Mouse (Mus musculus) lung, postnatal 4 days (tissue): ENCODE measurements at regions not wholly inside any gene's neighbourhood (a gene's known extent, or its start where the extent isn't known, plus 50 kb on each side); places are given as distances from the start of the nearest gene placed in this dataset.
"Not testable (repeated sequence)": the region's sequence is repeated elsewhere in the genome, so short reads cannot be mapped to it uniquely, and the experiment has no call there.

Experiments used
- DNase-seq, 2 experiments: peaks; one replicate each; pipeline ENCODE4 v3.0.0; 2021

DNA sequence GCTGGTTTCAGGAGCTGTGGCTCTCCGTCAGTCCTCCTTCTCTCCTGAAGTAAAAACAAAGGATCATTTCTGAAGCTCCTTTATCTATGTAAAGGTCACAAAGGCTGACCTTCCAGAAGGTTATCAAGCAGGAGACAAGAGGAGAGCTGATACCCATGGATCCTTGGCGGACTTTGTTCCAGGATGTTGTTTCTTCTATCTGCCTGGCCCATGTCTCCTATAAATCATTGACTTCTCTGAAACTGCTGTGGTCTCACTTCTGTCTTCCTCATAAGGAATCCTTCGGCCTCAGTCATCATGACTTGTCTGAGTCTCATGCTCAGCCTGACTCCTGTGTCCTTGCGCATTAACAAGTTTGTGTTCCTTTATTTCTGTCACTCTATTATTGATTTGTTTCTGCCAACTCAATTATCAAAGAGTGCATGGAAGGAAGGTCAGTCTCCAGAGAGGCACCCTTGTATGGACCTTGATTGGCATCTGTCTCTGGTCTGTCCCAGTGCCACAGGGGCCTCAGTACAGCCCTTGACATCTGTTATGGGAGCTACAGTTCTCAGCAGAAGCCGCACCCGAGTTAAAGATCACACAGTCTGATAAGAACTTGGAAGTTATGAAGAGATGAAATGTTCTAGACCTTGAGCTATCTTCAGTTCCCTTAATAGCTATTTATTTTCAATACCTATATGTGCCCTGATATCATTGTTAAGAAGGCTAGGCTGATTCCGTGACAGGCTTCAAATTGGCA, 53.2 kb upstream of the Dazl start:
- no peak for DNase-seq

DNA sequence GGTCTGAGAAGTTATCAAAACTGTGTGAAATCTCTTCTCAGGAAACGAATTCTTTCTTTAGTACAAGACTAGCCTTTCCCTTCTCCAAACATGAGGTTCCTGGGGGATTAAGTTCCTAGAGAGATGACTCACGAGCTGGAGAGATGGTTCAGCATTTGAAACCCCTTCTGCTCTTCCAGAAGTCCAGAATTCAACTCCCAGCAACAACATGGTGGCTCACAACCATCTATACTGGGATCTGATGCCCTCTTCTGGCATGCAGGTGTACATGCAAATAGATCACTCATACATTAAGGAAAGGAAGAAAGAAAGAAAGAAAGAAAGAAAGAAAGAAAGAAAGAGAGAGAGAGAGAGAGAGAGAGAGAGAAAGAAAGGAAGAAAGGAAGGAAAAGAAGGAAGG, 60.4 kb upstream of the Dazl start:
- not testable (repeated sequence) for DNase-seq

- no peak for DNase-seq
Measured at GRCm38 (mm10) chr17:50354357-50354756, 60.9 kb upstream of the Dazl start.

GRCm38 (mm10) chr17:50361657-50362233, 68.3 kb upstream of the Dazl start:
- no peak for DNase-seq

DNA sequence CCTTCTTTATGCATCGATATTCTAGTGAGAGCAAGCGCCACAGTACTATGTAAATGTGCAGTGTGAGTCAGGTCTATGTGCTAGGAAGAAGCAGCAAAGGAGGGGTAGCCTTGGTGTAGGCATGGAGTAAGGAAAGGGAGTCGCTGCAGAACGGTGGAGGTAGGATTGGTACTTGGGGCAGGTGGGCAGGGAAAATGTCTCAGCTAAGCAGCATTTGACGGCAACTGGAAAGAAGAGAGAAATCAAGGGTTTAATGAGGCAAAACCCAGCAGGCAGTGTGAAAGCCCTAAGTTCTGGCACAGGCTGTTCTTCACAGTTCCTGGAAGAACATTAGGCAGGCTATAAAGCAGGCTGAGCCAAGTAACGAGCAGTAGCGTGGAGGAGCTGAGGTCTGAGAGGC, 72.0 kb upstream of the Dazl start:
- DNase-seq, result no peak

DNA sequence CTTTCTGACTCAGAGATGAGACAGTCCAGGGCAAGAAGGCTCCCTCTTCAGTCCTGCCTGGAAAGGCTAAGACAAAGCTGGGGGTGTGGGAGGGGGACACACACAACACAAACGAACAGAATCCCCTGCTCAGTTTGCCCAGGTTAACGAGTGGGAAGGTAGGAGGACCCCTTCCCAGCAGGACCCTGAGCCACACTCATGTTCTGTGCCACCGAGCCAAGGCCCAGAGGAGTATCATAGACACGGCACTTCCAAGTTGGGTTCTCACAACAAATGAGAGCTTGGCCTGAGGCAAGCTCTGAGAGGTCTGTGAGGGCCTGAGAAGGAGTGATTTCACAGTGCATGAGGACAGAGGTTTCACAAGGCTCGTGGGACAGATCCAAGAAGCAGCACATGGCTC, 72.7 kb upstream of the Dazl start:
- no peak for DNase-seq

DNA sequence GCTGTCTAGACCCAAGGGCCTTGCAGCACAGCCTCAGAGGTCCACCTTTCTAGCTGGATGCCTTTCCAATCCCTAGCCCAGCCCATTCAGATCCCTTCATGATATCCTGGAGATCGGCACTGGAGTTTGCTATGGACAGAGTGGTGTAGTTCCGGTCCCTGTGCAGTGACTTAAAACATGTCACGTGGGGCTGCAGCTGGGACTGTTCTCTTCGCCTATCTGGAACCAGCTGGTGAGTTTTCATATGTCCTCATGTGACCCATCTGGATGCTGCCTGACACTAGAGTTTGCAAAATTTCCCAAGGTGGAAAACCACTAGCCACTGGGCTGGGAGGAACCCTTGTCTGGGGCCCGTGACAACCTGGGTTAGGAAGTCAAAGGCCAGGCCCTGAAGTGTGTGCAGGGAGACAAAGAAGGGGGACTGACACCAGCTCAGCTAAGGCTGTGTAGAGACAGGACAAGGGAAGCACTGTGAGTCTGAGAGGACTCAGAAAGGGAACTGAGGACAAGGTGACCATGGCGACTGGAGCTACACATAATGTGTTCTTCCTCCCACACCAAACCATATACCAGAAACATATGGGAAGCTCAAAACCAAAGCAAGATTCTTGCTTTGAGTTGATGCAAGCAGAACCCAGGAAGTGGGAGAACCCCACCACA, 75.9 kb upstream of the Dazl start:
- peak in 1 of 2 experiments; percentile 17 for DNase-seq

- DNase-seq, result no peak
Measured at GRCm38 (mm10) chr17:50370484-50370883, 77.0 kb upstream of the Dazl start.

DNA sequence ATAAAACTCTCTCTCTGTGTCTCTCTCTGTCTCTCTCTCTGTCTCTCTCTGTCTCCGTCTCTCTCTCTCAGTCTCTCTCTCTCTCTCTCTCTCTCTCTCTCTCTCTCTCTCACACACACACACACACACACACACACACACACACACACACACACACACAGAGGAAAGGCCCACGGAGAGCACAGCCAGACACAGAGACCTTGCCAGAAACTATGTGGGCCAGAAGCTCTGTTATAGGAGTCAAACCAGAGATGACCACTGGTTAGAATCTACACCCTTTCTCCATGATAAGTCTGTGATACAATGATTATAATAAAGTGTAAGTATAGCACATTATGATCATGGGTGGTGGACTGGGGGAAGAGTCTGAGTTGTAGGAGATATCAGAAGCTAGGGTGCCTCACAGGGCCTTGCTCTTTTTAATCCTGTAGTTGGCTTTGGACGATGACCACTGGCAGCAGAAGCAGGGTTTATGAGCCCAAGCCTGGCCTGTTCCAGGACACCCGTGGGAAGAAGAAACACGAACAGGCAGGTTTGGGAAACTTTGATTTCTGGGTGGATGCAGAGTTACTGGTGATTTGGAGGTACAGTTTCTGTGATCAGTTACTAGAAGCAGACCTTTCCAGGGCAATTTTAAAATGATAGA, 80.2 kb upstream of the Dazl start:
- DNase-seq, result no peak

DNA sequence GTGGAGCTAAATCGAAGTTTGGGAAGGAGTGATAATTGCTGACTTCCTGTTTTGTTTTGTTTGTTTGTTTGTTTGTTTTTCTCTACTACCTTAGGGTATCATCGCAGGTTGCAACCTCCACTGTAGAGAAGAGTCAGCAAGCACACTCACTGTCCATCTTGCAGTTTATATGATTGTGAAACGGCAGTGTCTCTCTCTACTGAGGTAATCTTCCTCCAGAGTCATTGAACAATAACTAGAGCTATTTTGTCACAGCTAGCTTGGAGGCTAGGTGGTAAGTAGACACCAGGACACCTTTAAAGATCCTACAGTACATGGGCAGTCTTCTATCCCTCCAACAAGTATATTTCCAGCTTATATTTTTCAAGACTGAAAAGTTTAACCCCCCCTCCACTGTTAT, 82.0 kb upstream of the Dazl start:
- no peak for DNase-seq

- DNase-seq, result no peak
Measured at GRCm38 (mm10) chr17:50376708-50377107, 83.3 kb upstream of the Dazl start.

DNA sequence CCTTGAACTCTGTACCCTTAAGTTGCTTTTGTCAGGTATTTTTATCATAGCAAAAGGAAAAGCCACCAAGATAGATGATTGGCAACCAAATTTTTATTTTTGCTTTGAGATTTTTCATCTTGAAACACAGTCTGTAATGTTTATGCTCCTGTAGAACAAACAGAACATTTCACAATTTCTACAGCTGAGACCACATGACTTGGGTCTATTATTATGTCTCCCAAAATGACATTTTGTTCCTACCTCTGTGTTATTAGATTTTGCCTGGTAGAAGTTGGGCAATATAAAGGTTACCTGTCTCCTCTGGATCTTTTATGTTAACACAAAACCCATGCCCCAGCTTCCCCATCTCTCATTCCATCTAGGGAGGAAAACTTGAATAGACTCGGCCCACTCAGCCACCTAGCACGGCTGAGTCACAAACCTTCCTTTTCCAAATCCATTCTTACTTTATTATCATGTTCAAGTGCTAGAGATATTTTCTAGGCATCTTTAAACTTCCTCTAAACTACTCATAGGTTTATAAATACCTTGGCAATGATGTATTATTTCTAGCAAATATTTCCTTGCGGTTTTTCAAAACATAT, 84.8 kb upstream of the Dazl start:
- no peak for DNase-seq

GRCm38 (mm10) chr17:50388715-50389710, 95.6 kb upstream of the Dazl start:
- DNase-seq, result no peak

GRCm38 (mm10) chr17:50390151-50390550, 96.7 kb upstream of the Dazl start:
- no peak for DNase-seq

DNA sequence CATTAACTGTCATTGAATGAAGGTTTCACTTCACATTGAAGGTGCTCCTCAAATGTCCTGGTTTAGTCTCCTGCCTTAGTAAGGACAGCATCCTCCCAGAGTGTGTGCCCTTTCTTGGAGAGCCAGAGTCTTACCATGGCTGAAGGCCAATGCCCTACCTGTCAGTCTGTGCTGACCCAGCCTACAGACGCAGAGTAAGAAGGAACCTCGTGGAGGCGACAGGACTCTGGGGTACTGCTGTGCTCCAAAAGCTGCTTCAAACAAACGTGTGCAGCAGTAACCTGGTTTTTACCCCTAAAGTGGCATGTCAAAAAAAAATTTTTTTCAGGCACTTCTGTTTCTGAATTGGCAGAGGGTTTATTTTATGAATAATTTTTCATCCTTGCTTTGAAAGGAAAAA, 97.8 kb upstream of the Dazl start:
- no peak for DNase-seq

GRCm38 (mm10) chr17:50391996-50392395, 98.6 kb upstream of the Dazl start:
- DNase-seq, result no peak

- no peak for DNase-seq
Measured at GRCm38 (mm10) chr17:50392428-50392827, 99.0 kb upstream of the Dazl start.

DNA sequence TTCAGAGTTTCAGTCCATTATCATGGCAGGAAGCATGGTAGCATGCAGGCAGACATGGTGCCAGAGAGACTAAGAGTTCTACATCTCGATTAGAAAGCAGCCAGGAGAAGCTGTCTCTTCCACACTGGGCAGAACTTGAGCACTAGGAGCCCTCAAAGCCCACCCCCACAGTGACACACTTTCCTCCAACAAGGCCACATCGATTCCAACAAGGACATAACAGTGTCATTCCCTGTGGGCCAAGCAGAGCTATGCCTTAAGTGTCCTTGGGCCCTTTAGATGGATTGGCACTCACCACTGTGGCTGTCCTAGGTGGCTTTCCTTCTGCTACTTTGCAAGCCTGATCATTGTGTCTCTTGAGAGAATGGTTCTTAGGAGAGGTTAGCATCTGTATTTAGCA, 99.5 kb upstream of the Dazl start:
- DNase-seq, result no peak

- DNase-seq, result peak; percentile 22 to 38
Measured at GRCm38 (mm10) chr17:50393698-50394097, 100.3 kb upstream of the Dazl start.

- no peak for DNase-seq
Measured at GRCm38 (mm10) chr17:50394801-50395200, 101.4 kb upstream of the Dazl start.

GRCm38 (mm10) chr17:50395669-50396068, 102.2 kb upstream of the Dazl start:
- no peak for DNase-seq

DNA sequence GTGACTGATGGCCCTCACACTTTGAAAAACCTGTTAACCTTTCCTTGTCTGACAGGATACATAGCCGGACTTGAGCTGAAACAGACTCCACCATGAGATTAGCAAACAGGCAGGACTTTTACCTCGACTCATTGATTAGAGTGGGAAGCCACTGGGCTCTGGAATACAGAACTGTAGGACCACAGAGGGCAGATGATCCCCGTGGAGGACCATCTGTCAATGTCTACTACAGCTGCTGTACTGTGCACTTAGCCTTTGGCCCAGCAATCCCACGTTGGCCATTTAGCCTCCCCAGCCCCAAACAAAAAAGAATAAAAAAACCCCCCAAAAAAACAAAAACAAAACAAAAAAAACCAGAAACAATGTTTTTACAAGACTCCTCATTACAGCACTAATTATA, 103.9 kb upstream of the Dazl start:
- no peak for DNase-seq
